Mouse (Mus musculus) lung, embryonic 14.5 days (tissue): ENCODE measurements at regions not wholly inside any gene's neighbourhood (a gene's known extent, or its start where the extent isn't known, plus 50 kb on each side); places are given as distances from the start of the nearest gene placed in this dataset.

Experiments used
- ATAC-seq: fragments of 200-750 bp; cut with Nextera tagmentation; 2 replicates; pipeline ENCODE4 v1.8.0; 2017; ENCODE audit warnings: mild to moderate bottlenecking, moderate TSS enrichment, moderate library complexity; ENCODE audit not compliant: insufficient read depth
- DNase-seq: peaks from one replicate; pipeline ENCODE4 v3.0.0-alpha.2; 2015
- H3K27ac ChIP-seq: fragments of 300-500 bp; sonication (generic); 2 replicates; pipeline ENCODE4 v1.5.1; 2014; ENCODE audit warnings: low read depth, mild to moderate bottlenecking, moderate library complexity
- H3K27me3 ChIP-seq: fragments of 300-500 bp; sonication (generic); 2 replicates; pipeline ENCODE4 v1.6.1; 2014; ENCODE audit warnings: low read length, control low read depth; ENCODE audit not compliant: insufficient read depth
- H3K36me3 ChIP-seq: fragments of 300-500 bp; sonication (generic); 2 replicates; pipeline ENCODE4 v1.6.1; 2014; ENCODE audit warnings: control low read depth; ENCODE audit not compliant: insufficient read depth
- H3K4me1 ChIP-seq: fragments of 300-500 bp; sonication (generic); 2 replicates; pipeline ENCODE4 v1.6.1; 2014; ENCODE audit warnings: antibody characterized with exemption, control low read depth; ENCODE audit not compliant: insufficient read depth
- H3K4me2 ChIP-seq: fragments of 300-500 bp; sonication (generic); 2 replicates; pipeline ENCODE4 v1.6.1; 2014; ENCODE audit warnings: mild to moderate bottlenecking
- H3K4me3 ChIP-seq: fragments of 300-500 bp; sonication (generic); 2 replicates; pipeline ENCODE4 v1.5.1; 2014; ENCODE audit warnings: low read depth, low read length
- H3K9ac ChIP-seq: fragments of 300-500 bp; sonication (generic); 2 replicates; pipeline ENCODE4 v1.6.1; 2014
- H3K9me3 ChIP-seq: fragments of 300-500 bp; sonication (generic); 2 replicates; pipeline ENCODE4 v1.6.1; 2016; ENCODE audit warnings: low read depth, low read length, control low read depth
- CTCF ChIP-seq: IDR thresholded peaks from 2 replicates; pipeline ENCODE4 v1.5.1; 2016; ENCODE audit warnings: antibody characterized with exemption, low read depth
- WGBS: fragments of 180-500 bp; shearing (Covaris S2); extraction: QIAGEN DNeasy Blood & Tissue Kit; methylation state at CpG from one replicate; pipeline ENCODE4 v1.1.7; 2014; 5-methylcytosine and 5-hydroxymethylcytosine counted together

- 5% methylated on average over 31 of the region's 31 CpGs for WGBS
- H3K4me2 ChIP-seq = peak overlapping the region; percentile 45
- no peak overlapping the region for H3K9ac ChIP-seq
- no peaks in the 10 kb centered on the region for H3K4me1 ChIP-seq
- no peak overlapping the region for H3K27ac ChIP-seq
- no peak for TF ChIP-seq CTCF
- peaks cover 28% of the 10 kb centered on the region for H3K27me3 ChIP-seq
- no peaks in the 10 kb centered on the region for H3K9me3 ChIP-seq
- ATAC-seq (no peak; the same call in 1 of the 2 replicates), DNase-seq (no peak)
- 0 out of 2 replicates have a peak overlapping the region, but pooled peaks have one; percentile 5 for H3K4me3 ChIP-seq
- H3K36me3 ChIP-seq = no peaks in the 10 kb centered on the region
Observed at GRCm38 (mm10) chr9:122595120-122595943, 151.8 kb upstream of the Topaz1 start.

GRCm38 (mm10) chr9:122603106-122603505 is 144.0 kb upstream of the Topaz1 start:
- ATAC-seq = no peak
- H3K27me3 ChIP-seq = no peaks in the 10 kb centered on the region
- H3K4me1 ChIP-seq = no peaks in the 10 kb centered on the region
- no peak overlapping the region for H3K9ac ChIP-seq
- H3K36me3 ChIP-seq = no peaks in the 10 kb centered on the region
- WGBS = 64% methylated on average over 2 of the region's 2 CpGs
- no peak for TF ChIP-seq CTCF
- H3K4me2 ChIP-seq = no peak overlapping the region
- no peak overlapping the region for H3K4me3 ChIP-seq
- no peaks in the 10 kb centered on the region for H3K9me3 ChIP-seq
- no peak overlapping the region for H3K27ac ChIP-seq
- no peak for DNase-seq

GRCm38 (mm10) chr9:122609616-122610015 is 137.5 kb upstream of the Topaz1 start:
- Histone ChIP-seq H3K36me3 (no peaks in the 10 kb centered on the region), H3K4me3 (no peak overlapping the region), H3K9me3 (no peaks in the 10 kb centered on the region), H3K27ac (no peak overlapping the region), H3K27me3 (no peaks in the 10 kb centered on the region), H3K4me1 (no peaks in the 10 kb centered on the region), H3K9ac (no peak overlapping the region), H3K4me2 (no peak overlapping the region)
- no peak for ATAC-seq
- no peak for DNase-seq
- TF ChIP-seq CTCF = no peak
- WGBS = 86% methylated on average over 5 of the region's 5 CpGs

- ATAC-seq (no peak), DNase-seq (no peak)
- no peak overlapping the region for H3K27ac ChIP-seq
- no peaks in the 10 kb centered on the region for H3K36me3 ChIP-seq
- no peak overlapping the region for H3K9ac ChIP-seq
- no peaks in the 10 kb centered on the region for H3K9me3 ChIP-seq
- no peaks in the 10 kb centered on the region for H3K27me3 ChIP-seq
- H3K4me3 ChIP-seq = no peak overlapping the region
- no peak overlapping the region for H3K4me2 ChIP-seq
- no peak for TF ChIP-seq CTCF
- no peaks in the 10 kb centered on the region for H3K4me1 ChIP-seq
- 86% methylated on average over 10 of the region's 10 CpGs for WGBS
Observed at GRCm38 (mm10) chr9:122610918-122611317, 136.2 kb upstream of the Topaz1 start.

DNA sequence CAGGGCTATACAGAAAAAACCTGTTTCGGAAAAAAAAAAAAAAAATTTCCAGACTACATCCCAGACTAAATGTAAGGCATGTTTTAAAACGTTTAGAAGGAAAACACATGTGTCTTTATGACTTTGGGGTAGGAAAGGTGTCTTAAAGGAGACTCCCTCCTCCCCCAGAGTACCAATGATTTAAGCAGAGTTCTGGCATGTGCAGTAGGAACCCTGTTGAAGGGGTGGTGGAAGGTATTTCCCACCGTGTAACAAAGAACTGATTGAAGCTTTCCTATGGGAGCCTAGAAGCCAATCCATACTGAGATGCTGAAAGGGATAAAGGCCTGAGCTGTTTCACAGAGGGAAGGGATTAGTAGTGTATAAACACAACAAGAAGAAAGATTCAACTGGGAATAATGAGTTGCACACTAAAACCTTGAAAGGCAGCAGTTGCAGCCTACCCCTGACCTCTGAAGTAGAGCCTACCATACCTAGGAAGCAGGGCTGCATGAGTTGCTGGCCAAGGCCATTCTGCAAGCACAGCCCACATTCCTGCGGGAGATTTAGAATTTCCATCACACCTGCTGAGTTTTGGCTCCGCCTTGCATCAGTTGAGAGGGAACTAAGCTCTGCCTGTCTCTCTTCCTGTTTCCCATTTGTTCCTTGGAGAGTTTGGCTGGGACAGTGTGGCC is 132.4 kb upstream of the Topaz1 start:
- H3K36me3 ChIP-seq = no peaks in the 10 kb centered on the region
- H3K27ac ChIP-seq = no peak overlapping the region
- H3K27me3 ChIP-seq = no peaks in the 10 kb centered on the region
- no peak overlapping the region for H3K4me2 ChIP-seq
- H3K9me3 ChIP-seq = no peaks in the 10 kb centered on the region
- no peak overlapping the region for H3K4me3 ChIP-seq
- DNase-seq = no peak
- 22% methylated on average over 5 of the region's 5 CpGs for WGBS
- no peak for ATAC-seq
- TF ChIP-seq CTCF = no peak
- H3K9ac ChIP-seq = no peak overlapping the region
- H3K4me1 ChIP-seq = no peaks in the 10 kb centered on the region

GRCm38 (mm10) chr9:122615351-122615750 is 131.8 kb upstream of the Topaz1 start:
- Histone ChIP-seq H3K4me3 (no peak overlapping the region), H3K36me3 (no peaks in the 10 kb centered on the region), H3K27me3 (no peaks in the 10 kb centered on the region), H3K27ac (no peak overlapping the region), H3K9ac (no peak overlapping the region), H3K4me2 (no peak overlapping the region), H3K4me1 (no peaks in the 10 kb centered on the region), H3K9me3 (no peaks in the 10 kb centered on the region)
- no peak for ATAC-seq
- TF ChIP-seq CTCF = peak; percentile 85
- DNase-seq = peak; percentile 65
- WGBS = 15% methylated on average over 4 of the region's 4 CpGs

DNA sequence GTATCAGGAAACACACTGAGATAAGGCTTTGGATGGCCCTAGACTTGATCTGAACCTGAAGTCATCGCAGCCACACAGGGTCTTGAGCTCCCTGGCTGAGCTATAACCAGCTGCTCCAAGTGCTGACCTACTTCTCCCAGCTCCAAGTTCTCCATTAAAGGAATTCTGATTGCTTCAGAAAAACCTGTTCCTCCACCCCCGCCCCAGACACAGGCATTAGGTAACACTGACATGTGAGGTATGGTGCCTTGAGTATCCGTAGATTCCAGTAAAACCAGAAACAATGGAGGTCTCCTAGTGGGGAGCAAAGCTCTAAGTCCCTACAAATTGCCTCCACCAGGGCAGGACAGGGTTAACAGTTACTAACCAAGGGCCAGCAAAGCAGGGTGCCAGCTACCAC is 129.4 kb upstream of the Topaz1 start:
- H3K4me1 ChIP-seq = no peaks in the 10 kb centered on the region
- peak overlapping the region; percentile 69 for H3K27ac ChIP-seq
- WGBS = 31% methylated on average over 3 of the region's 3 CpGs
- H3K36me3 ChIP-seq = no peaks in the 10 kb centered on the region
- TF ChIP-seq CTCF = no peak
- DNase-seq (peak; percentile 32), ATAC-seq (peak; percentile 69)
- no peak overlapping the region for H3K4me3 ChIP-seq
- H3K9ac ChIP-seq = no peak overlapping the region
- no peaks in the 10 kb centered on the region for H3K9me3 ChIP-seq
- H3K27me3 ChIP-seq = no peaks in the 10 kb centered on the region
- no peak overlapping the region for H3K4me2 ChIP-seq
